Mouse (Mus musculus) C2C12 (cell line): ENCODE results near the gene Sdhaf3.

Experiments used
- CEBPB ChIP-seq: IDR thresholded peaks from one replicate; pipeline ENCODE4 v1.6.1; 2011; ENCODE audit warnings: low read depth, mild to moderate bottlenecking, control low read depth, moderate library complexity
- CTCF ChIP-seq: IDR thresholded peaks from one replicate; pipeline ENCODE4 v1.5.1; 2011; ENCODE audit not compliant: control insufficient read depth, insufficient read depth, insufficient read length
- MAX ChIP-seq: IDR thresholded peaks from one replicate; pipeline ENCODE4 v1.6.1; 2011; ENCODE audit warnings: mild to moderate bottlenecking, control low read depth
- MYOG ChIP-seq: IDR thresholded peaks from one replicate; pipeline ENCODE4 v1.6.1; 2011; ENCODE audit not compliant: control insufficient read depth, insufficient read length; ENCODE audit errors: extremely low read depth

DNA sequence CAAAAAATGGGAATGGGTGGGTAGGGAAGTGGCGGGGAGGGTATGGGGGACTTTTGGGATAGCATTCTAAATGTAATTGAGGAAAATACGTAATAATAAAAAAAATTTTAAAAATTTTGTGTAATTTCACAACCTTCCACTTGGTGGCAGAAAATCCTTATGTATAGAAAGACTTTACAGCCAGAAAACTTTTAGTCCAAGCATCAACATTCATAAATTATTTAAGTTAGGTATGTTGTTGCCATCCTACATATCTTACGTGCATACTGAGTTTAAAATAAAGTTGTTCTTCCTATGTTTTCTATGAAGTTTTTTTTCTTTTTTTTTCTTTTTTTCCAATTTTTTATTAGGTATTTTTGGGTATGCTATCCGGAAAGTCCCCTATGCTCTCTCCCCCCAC, 47.3 kb downstream of the Sdhaf3 start:
- TF ChIP-seq CTCF, result no peak
- TF ChIP-seq CEBPB, result no peak
- no peak for TF ChIP-seq MAX
- no peak for TF ChIP-seq MYOG
